Mouse (Mus musculus) right cerebral cortex, postnatal 4 days (tissue): ENCODE data around the gene Cox5b.

Source experiments
- DNase-seq: peaks from one replicate; pipeline ENCODE4 v3.0.0-alpha.2; 2022

Cox5b gene

GRCm38 (mm10) chr1:36690671-36691235, 496 bp upstream of the Cox5b start:
- no peak for DNase-seq

- DNase-seq: no peak
These were observed 3.6 kb downstream of the Cox5b start for GRCm38 (mm10) chr1:36694871-36695270.

DNA sequence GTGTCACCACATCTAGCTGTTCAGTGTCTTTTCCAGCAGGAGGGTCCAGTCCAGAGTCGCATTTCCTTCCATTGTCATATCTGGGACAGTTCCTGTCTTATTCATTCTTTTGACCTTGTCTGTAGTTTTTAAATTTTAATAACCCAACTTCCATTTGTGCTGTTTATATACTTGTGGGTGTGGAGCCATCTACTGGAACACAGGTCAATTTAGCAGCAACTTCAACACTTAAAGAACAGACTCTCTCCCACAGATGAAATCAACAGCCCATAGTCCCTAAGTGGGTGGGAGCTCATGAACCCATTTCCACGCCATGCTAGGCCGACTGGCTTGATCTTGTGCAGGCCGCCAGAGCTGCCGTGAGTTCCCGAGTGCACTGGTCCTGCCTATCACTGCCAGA, 5.2 kb downstream of the Cox5b start:
- no peak for DNase-seq

- DNase-seq: no peak
These were observed 5.8 kb downstream of the Cox5b start for GRCm38 (mm10) chr1:36697030-36697429.

DNA sequence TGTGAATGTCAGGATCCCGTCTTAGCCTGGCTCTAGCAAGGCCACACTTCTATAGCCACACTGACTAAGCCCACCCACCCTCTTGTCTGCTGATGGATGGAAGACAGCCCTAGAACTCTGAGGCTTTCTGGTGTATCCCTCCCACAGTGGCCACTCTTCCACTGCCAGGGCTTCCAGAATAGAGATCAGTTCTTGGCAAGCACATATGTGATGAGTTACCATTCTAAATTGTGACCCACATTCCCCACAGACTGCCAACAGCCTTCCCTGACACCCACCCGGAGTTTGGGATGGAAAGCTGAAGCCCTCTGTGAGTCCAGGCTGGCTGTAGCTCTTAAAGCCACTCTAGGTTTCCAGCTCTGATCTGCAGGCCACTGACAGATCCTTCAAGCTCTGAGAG, 15.9 kb downstream of the Cox5b start:
- no peak for DNase-seq

DNA sequence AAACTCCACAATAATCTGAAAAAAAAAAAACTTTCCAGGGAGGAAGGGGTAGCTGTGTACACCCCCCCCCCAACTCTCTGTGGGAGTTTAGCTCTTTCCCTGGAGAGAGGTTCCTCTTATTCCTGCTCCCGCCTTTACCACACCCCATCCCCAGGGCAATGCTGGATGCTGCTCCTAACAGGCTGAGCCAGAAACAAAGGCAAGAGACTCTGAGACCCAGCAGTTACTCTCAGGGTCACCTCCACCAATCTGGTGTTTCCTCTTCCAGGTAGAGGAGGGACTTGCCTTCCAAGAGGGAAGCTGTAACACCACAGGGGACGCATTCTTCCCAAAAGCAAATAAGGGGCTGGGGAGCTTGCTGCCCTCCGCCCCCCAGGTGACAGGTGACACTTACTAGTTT, 16.5 kb downstream of the Cox5b start:
- no peak for DNase-seq

GRCm38 (mm10) chr1:36708626-36709025, 17.4 kb downstream of the Cox5b start:
- no peak for DNase-seq

GRCm38 (mm10) chr1:36709055-36709853, 18.0 kb downstream of the Cox5b start:
- DNase-seq: no peak

DNA sequence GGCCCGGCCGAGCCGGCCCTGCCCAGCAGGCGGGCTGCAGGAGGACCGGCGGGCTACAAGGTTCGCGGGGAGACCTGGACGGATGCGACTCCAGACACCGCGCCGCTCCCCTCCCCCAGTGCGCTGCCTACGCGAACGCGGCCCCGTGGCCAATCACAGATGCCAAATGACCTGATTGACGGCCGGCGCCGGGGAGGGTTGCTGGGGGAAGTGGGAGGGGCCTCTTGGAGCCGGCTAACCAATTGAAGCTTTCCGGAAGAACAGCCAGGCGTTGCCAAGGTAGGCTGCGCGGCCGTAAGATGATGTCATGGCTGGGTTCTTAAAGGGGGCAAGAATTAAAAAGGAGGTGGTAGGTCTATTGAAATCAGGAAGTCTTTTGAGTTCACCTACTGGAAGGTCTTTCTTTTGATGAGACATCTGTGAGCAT, 18.6 kb downstream of the Cox5b start, which contains the start of gene 4933424G06Rik:
Gene 4933424G06Rik (plus strand): TSS at position 296 of the 427 bp plus-strand sequence.
- peak; percentile 98 for DNase-seq

- no peak for DNase-seq
These were observed 19.9 kb downstream of the Cox5b start for GRCm38 (mm10) chr1:36711104-36711503.

- no peak for DNase-seq
These were observed 23.1 kb downstream of the Cox5b start, which contains the start of gene Actr1b for GRCm38 (mm10) chr1:36714311-36714710. Actr1b (minus strand) TSS chr1:36714422.

- no peak for DNase-seq
These were observed 27.5 kb downstream of the Cox5b start for GRCm38 (mm10) chr1:36718786-36719185.

- no peak for DNase-seq
These were observed 32.2 kb downstream of the Cox5b start for GRCm38 (mm10) chr1:36723146-36724056.

- DNase-seq: no peak
These were observed 32.8 kb downstream of the Cox5b start for GRCm38 (mm10) chr1:36724057-36724431.

- DNase-seq: peak; percentile 90
These were observed 46.1 kb downstream of the Cox5b start for GRCm38 (mm10) chr1:36737300-36737699.

GRCm38 (mm10) chr1:36739231-36739630, 48.0 kb downstream of the Cox5b start:
- no peak for DNase-seq

- no peak for DNase-seq
These were observed 51.8 kb downstream of the Cox5b start for GRCm38 (mm10) chr1:36743046-36743445.
